Mouse (Mus musculus): ENCODE measurements at regions not wholly inside any gene's neighbourhood (a gene's known extent, or its start where the extent isn't known, plus 50 kb on each side); places are given as distances from the start of the nearest gene placed in this dataset.

GRCm38 (mm10) chr13:31240546-31240945 lies 266.5 kb downstream of the Gm5447 start:
- no peak for DNase-seq (ENCODE audit: low read depth)

GRCm38 (mm10) chr13:31248996-31249395 lies 275.0 kb downstream of the Gm5447 start:
- DNase-seq (ENCODE audit: low read depth), result no peak

- no peak for DNase-seq (ENCODE audit: low read depth)
Measured at GRCm38 (mm10) chr13:31249525-31249924, 275.5 kb downstream of the Gm5447 start.

GRCm38 (mm10) chr13:31254016-31254415 lies 280.0 kb downstream of the Gm5447 start:
- DNase-seq (ENCODE audit: low read depth), result no peak

- no peak for DNase-seq (ENCODE audit: low read depth)
Measured at GRCm38 (mm10) chr13:31254744-31255143, 280.7 kb downstream of the Gm5447 start.

- DNase-seq (ENCODE audit: low read depth), result no peak
Measured at GRCm38 (mm10) chr13:31255506-31255905, 281.5 kb downstream of the Gm5447 start.

GRCm38 (mm10) chr13:31267865-31268264 lies 288.1 kb upstream of the Foxq1 start:
- no peak for DNase-seq (ENCODE audit: low read depth)

GRCm38 (mm10) chr13:31276005-31276644 lies 279.8 kb upstream of the Foxq1 start:
- DNase-seq (ENCODE audit: low read depth), result no peak

- DNase-seq (ENCODE audit: low read depth), result no peak
Measured at GRCm38 (mm10) chr13:31290630-31291029, 265.3 kb upstream of the Foxq1 start.

- DNase-seq (ENCODE audit: low read depth), result no peak
Measured at GRCm38 (mm10) chr13:31292584-31293387, 263.1 kb upstream of the Foxq1 start.

- DNase-seq (ENCODE audit: low read depth), result no peak
Measured at GRCm38 (mm10) chr13:31294011-31294410, 261.9 kb upstream of the Foxq1 start.

- no peak for DNase-seq (ENCODE audit: low read depth)
Measured at GRCm38 (mm10) chr13:31303194-31303593, 252.7 kb upstream of the Foxq1 start.

GRCm38 (mm10) chr13:31304286-31304865 lies 251.6 kb upstream of the Foxq1 start:
- no peak for DNase-seq (ENCODE audit: low read depth)

- no peak for DNase-seq (ENCODE audit: low read depth)
Measured at GRCm38 (mm10) chr13:31309083-31309621, 246.8 kb upstream of the Foxq1 start.

GRCm38 (mm10) chr13:31312772-31313171 lies 243.2 kb upstream of the Foxq1 start:
- DNase-seq (ENCODE audit: low read depth), result no peak

- DNase-seq (ENCODE audit: low read depth), result no peak
Measured at GRCm38 (mm10) chr13:31313821-31314220, 242.1 kb upstream of the Foxq1 start.

GRCm38 (mm10) chr13:31317066-31317465 lies 238.9 kb upstream of the Foxq1 start:
- no peak for DNase-seq (ENCODE audit: low read depth)

- DNase-seq (ENCODE audit: low read depth), result no peak
Measured at GRCm38 (mm10) chr13:31318008-31318407, 237.9 kb upstream of the Foxq1 start.

- no peak for DNase-seq (ENCODE audit: low read depth)
Measured at GRCm38 (mm10) chr13:31321411-31321810, 234.5 kb upstream of the Foxq1 start.

GRCm38 (mm10) chr13:31326269-31326851 lies 229.6 kb upstream of the Foxq1 start:
- DNase-seq (ENCODE audit: low read depth), result no peak

- DNase-seq (ENCODE audit: low read depth), result no peak
Measured at GRCm38 (mm10) chr13:31327511-31327951, 228.4 kb upstream of the Foxq1 start.

- no peak for DNase-seq (ENCODE audit: low read depth)
Measured at GRCm38 (mm10) chr13:31328756-31329155, 227.2 kb upstream of the Foxq1 start.
